Mouse (Mus musculus) liver, adult (tissue): ENCODE data around the gene Gm20388.

ENCODE experiments used
- GATA4 ChIP-seq: IDR thresholded peaks from 2 replicates; pipeline ENCODE4 v1.6.1; 2014; ENCODE audit warnings: mild to moderate bottlenecking, low read length; ENCODE audit not compliant: insufficient replicate concordance

Gm20388 gene

DNA sequence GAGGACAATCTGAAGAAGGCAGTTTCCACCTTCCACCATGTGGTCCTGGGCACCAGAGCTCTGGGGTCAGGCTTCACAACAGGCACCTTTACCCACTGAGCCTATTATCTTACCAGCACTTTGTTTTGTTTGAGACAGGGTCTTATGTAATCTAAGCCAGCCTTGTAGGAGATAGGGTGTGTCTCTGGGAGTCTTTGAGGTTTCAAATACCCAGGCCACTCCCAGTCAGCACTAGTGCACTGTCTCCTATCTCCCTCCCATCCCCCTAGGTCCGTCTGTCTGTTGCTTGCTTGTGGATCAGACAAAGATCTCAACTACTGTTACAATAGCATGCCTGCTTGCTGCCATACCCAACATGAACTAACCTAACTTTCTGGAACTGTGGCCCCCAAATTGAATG is 3050.3 kb downstream of the Gm20388 start:
- no peak for TF ChIP-seq GATA4

DNA sequence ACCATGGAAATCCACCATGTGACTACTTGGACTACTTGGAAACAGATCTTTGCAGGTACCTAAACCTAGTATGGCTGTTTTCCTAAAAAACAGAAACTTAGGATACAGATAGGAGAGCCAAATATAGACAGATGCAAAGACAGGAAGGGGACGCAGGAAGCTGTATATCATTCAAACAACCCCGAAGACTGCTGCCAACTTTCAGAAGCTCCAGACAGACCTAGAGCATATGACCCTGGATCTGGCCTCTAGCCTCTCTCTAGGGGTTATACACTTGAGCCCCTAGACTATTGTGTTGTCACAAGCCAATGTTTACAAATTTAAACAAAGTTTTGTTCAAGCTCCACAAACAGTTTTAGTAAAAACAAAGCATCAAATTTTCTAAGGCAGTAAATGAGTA is 3050.8 kb downstream of the Gm20388 start:
- no peak for TF ChIP-seq GATA4

GRCm38 (mm10) chr8:122962046-122962445 is 3051.4 kb downstream of the Gm20388 start:
- no peak for TF ChIP-seq GATA4

DNA sequence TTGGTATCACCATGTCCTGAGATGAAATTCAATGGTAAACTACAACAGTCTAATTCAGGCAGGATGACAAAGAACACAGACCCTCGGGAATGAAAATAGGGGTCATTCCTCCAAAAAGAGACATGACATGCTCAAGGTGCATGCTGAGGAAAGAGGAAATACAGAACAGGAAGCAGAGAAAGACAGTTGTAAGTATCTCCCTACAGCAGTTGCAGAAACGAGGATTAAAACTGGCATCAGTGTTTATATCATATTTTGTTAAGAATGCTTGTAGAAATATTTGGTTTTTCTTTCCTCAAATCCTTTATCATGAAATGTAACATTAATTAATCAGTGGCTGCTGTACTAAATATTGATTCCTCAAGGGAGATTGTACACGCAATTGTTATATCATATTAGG is 3056.0 kb downstream of the Gm20388 start:
- TF ChIP-seq GATA4 = no peak

DNA sequence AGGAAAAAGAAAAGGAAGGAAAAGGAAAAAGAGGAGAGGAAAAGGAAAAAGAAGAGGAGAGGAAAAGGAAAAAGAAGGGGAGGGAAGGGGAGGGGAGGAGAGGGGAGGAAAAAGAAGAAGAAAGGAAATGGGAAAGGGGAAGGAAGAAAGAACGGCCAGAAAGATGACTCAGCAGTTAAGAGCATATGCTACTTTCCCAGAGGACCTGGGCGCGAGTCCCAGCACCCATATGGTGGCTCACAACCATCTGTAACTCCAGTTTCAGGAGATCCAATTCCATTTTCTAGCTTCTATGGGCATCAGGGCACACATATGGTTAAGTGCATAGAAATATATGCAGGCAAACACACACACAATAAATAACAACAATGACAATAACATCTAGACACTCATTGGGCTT is 3057.5 kb downstream of the Gm20388 start:
- no peak for TF ChIP-seq GATA4

DNA sequence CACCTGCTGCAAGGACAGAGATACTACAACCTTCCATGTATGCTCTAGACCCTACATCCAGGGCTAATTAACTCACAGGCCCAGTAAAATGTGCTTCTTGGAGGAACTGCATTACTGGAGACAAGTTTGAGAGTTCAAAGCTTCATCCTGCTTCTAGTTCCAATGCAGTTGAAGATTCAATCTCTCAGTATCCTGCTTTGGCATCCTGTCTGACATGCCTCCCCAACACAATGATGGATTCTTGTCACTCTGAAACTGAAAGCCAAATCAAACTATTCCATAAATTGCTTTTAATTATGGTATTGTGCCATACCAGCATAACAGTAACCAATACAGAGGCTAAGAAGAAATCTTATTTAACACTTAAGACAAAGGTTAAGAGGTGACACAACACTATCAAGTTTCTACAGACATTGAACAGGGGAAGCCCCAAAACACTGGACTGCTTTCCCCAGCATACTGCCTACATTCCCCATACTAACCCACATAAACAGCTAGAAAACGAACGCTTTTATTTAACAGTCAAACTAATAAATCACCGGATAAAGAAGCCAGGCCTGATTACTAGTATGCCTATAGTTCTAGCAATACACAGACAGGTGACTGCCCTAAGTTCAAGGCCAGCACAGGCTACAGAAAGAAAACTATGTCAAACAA is 3059.5 kb downstream of the Gm20388 start:
- TF ChIP-seq GATA4 = no peak

- no peak for TF ChIP-seq GATA4
Observed at GRCm38 (mm10) chr8:122976046-122976445, 3065.4 kb downstream of the Gm20388 start.

GRCm38 (mm10) chr8:122979424-122979823 is 3068.8 kb downstream of the Gm20388 start:
- TF ChIP-seq GATA4 = no peak

DNA sequence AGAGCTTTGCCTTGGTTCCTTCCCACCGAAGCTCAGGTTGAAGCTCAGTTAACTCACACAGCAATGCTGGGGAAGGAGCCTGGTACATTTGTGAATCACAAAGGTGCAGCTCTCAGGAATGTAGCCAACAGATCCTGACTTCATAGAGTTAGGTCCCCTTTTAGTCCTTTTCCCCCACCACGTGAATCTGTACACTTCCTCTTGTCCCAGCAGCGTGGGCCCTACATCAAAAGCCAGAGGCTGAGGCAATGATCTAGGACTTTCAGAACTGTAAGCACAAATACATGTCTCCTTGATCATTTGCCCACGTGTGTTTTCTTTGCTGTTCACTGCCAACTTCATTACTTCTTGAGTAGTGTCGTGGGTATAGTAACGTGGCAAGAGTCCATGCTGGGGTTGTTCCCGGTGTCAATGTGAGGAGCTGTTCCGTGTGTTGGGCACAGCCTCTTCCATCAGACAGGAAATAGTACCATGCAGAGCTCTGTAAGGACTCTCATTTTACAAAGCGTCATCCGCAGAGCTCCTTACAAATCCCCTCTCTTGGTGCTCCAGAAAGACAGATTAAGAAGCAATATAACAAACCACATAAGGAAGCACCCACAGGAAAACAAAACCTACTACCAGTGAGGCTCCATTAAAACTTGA is 3069.3 kb downstream of the Gm20388 start:
- no peak for TF ChIP-seq GATA4

GRCm38 (mm10) chr8:122981646-122982045 is 3071.0 kb downstream of the Gm20388 start:
- no peak for TF ChIP-seq GATA4

- TF ChIP-seq GATA4 = no peak
Observed at GRCm38 (mm10) chr8:122983178-122983942, 3072.7 kb downstream of the Gm20388 start.

DNA sequence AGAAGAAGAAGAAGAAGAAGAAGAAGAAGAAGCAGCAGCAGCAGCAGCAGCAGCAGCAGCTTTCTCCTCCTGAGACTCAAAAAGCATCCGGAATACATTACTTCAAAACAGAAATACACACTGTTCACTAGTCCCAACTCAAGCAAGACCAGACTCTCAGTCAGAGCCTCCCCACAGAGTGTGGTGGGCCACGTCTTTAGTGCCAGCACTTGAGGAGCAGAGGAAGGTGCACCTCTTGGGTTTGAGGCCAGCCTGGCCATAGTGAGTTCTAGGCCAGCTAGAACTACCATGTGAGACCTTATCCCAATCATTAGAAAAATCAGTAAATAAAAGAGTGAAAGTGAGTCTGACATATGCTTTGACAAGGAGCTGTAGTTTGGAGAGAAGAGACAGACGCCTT is 3073.5 kb downstream of the Gm20388 start:
- no peak for TF ChIP-seq GATA4

GRCm38 (mm10) chr8:122986501-122987184 is 3076.0 kb downstream of the Gm20388 start:
- no peak for TF ChIP-seq GATA4

DNA sequence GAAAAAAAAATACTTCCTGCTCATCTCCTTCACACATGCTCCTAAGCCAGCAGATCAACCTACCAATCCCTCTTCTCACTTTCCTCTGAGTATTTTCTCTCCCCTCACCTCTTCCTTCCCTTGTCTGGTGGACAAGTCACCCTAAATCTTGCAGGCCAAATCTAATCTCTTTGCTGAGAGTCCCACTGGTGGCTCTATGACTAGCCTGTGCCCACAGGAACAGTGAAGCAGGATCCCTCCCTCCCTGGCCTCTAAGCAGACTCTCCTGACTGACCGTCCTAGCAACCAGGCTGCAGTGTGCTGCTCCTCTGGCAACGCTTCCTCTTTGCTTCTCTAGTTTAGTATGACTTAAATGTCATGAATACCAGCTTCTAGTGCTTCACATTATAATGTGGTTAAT is 3076.6 kb downstream of the Gm20388 start:
- TF ChIP-seq GATA4 = no peak

- no peak for TF ChIP-seq GATA4
Observed at GRCm38 (mm10) chr8:122988955-122989354, 3078.3 kb downstream of the Gm20388 start.

DNA sequence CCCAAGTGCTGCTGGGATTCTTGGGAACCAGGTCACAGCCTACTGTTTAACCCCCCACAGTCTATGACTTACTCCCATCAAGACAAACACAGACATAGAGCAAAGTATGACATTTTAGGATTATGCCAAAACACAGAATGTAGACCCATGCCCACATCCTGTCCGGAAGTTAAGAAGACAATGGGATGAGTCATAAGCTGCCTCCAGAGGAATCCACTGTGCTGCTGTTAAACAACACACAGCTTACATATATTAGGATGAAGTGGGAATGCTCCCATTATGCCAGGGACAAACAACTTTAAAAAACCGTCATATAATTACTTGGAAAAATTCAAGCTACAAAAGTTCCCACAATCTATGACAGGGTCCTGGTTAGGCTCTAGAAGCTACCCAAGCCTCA is 3079.3 kb downstream of the Gm20388 start:
- TF ChIP-seq GATA4 = no peak
